Mouse (Mus musculus): ENCODE measurements at regions not wholly inside any gene's neighbourhood (a gene's known extent, or its start where the extent isn't known, plus 50 kb on each side); places are given as distances from the start of the nearest gene placed in this dataset.
"Not testable (repeated sequence)": the region's sequence is repeated elsewhere in the genome, so short reads cannot be mapped to it uniquely, and the experiment has no call there.

DNA sequence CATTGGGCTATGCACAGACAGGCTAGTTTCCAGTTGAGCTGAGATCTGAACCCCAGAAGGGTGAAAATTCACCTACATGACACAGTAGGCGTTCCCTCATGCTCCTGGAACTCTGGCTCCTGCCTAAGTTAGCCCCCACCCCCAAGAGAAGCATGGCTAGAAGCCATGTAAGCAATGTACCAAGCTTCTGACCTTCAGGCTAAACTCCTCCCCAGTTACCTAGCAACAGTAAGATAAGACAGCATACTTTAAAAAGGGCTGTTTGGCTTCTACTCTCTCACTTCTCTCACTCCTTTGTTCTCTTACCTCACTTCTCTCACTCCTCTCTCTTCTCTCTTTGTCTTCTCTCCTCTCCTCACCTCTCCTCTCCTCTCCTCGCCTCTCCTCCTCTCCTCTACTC is 629.7 kb upstream of the Prmt6 start:
- not testable (repeated sequence) for DNase-seq (ENCODE audit: extremely low spot score)

DNA sequence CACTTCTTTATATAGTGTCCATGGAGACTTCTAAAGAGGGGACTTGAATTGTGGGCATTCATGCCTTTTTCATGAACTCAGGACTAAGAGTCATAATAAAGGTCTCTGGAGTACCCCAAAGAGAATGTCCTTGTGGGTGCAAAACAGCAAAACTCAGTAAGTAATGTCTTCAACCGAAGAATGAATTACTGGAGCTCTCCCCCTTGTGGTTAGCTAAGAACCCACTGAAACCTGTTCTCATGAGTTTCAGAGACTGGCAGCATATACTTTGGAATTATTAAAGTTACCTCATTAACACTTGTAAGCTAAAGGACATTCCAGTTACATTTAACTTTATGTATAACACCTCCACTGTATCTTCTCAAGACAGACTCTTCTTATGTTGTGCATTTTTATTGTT is 615.2 kb upstream of the Prmt6 start:
- no peak for DNase-seq (ENCODE audit: extremely low spot score)

DNA sequence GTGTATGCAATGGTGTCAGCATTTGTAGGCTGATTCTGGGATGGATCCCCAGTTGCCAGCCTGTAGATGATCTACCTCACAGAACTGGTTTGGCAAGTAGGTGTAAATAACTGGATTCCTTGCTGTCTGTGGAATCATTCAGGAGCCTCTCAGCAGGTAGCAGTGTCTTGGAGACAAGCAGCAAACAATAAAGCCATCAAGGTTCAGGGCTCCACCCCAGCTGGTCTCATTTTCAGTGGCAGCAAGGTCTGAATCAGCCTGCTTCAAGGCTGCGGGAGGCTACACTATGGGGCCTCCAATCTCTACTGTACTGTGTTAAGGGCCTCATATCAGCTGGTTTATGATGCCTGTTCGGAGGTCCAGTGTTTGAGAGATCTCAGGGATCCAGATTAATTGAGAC is 596.4 kb upstream of the Prmt6 start:
- DNase-seq (ENCODE audit: extremely low spot score), result no peak

DNA sequence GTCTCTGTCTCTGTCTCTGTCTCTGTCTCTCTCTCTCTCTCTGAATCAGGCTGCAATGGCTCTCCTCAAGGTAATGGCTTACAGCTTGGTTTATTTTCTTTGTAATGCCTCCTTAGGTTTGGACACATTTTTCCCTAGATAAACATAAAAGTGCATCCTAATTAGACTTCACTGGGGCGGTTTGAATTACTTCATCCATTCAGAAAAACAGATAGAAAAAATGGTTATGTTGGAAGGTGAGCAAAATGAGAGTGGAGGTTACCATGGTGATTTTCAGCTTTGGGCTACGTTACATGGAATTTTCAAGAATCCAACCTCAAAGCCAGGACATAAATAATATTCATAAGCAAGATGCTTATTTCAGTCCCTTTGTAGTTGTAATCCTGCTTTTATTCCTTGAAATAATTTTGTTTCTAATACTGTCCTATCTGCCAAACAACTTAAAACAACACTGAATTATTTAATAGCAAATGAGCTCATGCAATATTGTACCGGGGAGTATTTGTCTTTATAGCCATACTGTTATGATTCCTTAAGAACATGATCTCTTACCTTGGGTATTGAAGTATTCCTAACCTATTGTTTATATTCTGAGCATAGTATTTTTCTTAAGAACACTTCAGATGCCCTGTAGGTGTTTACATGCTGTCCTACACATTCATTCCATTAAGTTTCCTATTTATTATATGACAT is 570.1 kb upstream of the Prmt6 start:
- DNase-seq (ENCODE audit: extremely low spot score), result no peak

DNA sequence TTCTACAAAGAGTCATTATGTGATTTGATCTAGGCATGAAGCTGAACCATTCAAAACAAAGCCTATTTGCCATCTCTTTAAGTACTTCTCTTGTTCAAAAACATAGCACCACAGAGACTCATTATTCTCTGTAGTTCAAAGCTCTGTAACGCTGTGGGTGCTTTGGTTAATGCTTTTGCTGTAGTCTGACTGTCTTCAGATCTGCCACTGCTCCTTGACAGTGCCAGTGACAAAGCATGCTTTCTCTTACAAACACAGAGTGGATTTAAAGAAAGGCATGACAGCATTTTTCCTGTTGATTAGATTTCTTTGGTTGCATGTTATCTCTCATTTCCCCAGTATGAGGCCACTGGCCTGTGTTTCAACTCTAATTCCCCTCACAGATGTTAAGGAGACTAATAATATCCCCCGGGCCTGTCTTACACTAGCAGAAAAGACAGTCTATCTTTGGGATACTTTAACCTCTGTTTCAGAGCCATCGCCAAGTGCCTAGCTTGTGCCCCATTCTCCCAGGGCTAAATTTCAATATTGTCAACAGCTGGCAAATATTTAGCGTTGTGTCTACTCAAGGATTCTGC is 538.3 kb upstream of the Prmt6 start:
- DNase-seq (ENCODE audit: extremely low spot score), result peak; percentile 3

DNA sequence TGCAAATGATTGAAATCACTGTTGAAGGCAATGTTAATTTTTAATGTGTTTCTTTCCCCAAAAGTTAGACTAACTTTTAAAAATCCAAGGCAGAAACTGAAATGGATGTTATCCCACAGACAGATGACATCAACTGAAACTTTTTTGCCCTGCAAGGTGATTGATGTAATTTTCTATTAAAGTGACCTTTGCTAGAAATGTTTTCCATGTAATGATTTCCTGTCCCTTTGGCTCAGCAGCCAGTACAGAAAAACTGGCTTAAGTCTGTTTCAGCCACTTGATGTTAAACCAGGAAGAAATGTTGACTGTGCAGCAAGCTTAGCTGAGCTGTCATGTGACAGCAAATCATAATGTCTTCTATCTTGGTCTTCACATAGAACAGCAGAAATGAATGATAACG is 504.5 kb upstream of the Prmt6 start:
- DNase-seq (ENCODE audit: extremely low spot score), result no peak

DNA sequence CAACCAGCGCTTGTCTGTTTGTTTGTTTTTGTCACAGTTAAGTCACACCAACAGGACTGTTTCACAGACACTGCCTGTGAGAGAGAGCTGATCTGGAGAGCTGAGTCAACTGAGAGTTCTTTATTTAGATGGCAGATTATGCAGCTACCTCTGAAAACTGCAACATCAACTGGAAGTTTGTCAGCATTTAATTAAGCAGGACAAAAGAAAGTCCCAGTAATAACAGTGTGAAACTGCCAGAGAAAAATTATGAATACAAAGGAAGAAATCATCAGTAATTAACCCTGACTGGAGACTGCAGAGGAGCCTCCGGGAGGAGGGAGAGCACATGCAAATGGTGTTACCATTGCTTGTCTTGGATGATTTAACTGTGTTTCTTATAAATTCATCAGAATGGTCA is 495.5 kb upstream of the Prmt6 start:
- no peak for DNase-seq (ENCODE audit: extremely low spot score)

DNA sequence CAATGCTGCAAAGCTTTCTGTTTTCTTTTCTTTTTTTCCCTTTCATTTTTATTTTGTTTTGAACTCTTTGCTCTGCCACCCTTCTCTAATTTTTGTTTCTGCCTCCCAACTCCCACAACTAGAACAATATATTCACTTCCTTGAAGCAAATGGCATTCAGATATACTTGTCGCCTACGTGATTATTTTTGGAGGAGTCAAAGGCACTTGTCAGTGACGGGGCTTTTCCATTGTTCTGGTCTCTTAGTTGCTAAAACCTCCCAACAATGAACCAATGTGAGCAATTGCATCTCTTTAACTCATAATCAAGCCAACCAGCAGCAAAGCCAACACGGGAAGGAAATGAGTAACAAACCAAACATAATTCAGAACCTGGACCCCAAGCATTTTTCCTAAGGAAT is 449.3 kb upstream of the Prmt6 start:
- DNase-seq (ENCODE audit: extremely low spot score), result no peak

DNA sequence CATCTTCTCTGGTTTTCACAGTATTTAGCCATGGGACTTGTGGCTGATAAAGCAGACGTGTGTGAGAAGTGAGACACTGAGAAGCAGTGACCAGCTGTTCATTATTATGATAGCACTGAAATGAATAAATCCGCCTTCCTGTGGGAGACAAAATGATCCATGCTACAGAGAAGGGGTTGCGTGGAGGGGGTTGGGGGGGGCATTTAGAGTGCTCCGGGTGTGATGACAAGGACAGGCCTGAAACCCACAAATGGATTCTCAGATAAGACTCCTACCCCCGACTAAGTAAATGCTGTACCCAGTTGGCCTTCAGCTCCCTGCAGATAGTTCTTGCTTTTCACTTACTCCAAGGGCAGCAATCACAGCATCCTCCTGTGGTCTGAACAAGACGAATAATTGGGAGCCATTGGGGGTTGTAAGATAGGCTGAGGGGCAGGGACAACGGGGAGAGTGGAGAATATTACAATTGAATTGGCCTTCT is 416.8 kb upstream of the Prmt6 start:
- DNase-seq (ENCODE audit: extremely low spot score), result no peak

DNA sequence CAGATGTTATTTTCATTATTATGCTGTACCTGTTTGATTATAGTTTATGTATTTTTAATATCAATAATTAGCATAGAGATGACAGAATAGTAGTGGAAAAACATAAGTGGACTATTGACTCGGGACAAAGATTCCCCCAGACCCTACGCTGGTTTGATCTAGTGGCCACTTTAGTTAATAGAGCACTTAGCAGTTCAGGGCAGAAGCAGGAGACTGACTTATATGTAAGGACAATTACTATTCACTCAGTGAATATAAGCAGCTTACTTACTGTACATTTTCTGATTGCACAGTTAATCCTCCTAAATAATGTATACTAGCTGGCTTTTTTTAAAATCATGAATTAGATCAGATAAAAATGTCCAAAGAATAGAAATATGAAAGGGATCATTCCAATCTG is 416.2 kb upstream of the Prmt6 start:
- DNase-seq (ENCODE audit: extremely low spot score), result no peak

DNA sequence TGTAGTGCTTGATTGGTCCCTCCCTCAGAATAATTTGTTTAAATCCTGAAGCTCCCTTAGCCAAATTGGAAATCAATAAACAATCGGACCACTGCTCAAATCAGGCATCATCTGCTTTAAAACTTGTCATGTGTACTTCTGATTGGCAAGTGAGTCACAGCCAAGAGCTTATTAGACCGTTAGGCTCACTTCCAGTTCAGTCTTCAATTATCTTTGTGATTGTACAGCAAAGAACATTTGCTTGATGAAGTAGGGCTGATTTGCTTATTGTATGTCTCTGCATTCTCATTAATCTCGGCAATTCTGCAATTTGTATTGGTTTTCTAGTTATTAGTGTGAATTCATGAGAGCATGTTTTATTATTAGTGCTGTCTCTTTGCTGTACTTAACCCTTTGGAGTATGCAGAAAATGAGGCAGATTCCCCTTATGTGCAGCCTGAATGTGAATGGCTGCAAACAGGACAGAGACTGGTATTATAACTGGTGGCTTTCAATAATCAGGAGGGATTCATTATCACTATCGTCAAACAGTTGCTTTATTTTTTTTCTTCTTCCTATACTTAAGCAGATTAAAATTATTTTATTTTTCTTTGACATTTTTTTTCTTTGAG is 406.8 kb upstream of the Prmt6 start:
- DNase-seq (ENCODE audit: extremely low spot score), result no peak

DNA sequence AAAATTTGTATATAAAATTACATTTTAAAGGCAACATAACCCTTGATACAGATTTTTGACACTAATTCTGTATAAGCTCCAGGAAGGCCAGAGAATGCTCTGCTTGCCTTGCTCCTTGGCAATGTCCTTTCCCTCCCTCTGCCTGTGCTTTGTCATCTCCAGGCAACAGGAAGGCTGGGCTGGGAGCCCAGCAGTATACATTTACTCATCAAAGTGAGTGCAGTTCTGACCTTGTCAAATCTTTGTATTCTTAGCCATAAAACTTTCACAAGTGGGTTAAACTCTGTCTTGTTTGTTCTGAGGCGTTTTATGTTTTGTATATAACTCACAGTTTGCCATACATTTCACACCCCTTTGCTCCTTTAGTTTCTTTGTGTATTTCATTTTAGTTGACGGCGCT is 375.5 kb upstream of the Prmt6 start:
- no peak for DNase-seq (ENCODE audit: extremely low spot score)

DNA sequence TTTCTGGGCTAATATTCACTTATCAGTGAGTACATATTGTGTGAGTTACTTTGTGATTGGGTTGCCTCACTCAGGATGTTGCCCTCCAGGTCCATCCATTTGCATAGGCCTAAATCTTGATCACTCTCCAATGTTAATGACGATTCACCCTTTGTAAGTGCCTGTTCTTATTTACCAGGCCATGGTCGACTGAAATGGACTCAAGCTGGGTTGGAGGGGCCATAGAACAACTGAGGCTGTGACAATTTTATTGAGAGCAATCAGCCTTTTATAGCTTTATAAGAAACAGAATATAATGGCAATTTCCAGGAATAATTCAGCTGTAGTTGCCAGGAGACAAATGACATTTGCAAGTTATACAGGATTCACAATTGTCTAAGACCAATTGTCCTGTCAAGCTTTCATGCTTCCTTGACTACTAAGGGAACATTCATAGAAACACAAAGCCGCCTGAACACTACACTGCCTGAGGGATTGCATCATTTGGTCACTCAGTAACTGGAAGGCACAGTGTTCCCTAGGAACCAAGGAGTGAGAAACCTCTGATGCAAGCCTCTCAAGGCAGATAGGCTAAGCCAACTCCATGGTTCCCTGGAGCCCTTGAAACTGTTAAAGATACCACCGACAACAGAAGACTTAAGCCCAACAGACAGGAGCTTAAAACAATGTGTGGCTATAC is 348.5 kb upstream of the Prmt6 start:
- DNase-seq (ENCODE audit: extremely low spot score), result no peak

DNA sequence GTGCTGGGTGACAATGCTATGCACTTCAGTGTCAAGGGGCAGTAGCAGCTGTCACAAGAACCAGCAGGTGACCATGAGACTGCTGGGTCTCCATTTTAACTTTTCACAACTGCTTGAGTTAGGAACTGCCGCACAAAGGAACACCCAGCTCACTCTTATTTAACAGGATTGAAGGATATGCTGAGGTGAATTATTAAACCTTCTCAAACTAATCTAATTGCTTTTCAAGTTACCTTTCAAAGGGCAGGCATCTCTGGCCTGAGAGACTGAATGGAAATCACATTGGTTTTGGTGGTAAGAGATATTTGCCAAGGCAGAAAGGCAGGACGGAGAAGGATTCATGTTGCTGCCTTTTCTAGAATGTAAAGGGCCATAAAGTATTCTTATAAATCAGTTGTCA is 332.0 kb upstream of the Prmt6 start:
- no peak for DNase-seq (ENCODE audit: extremely low spot score)

DNA sequence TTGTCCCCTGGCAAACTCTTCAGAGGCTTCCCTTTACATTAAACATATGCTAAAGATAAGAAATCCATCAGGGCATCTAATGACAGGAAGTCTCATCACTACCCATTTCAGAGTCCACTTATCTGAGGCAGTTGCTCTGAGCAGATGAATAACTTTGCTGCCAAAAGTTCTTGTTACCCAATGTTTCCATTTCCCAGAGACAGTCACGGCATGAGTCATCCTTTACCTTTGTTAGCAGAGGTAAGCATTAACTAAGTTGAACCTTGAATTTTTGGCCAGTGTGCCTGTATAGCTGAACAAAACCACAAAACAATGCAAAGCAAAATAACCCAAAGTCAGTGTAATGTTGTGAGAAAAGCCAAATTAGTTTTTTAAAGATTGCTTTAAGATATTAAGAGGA is 328.5 kb upstream of the Prmt6 start:
- no peak for DNase-seq (ENCODE audit: extremely low spot score)

DNA sequence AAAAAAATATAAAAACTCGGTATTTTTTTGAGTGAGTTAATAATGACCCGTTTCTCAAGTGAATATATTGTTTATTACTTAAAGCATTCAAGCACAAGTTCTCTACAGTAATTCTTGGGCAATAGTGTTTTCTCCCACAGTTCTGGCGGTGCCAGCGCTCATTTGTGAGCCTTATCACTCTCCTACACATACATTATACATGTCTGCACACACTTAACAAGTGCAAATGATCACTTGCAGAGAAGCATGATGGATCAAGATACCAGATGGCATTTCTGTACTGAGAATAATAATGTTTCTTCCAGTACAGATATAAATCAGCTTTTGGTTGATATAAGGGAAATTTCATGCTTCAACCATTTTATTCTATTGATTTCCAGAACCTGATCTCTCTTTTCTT is 316.4 kb upstream of the Prmt6 start:
- no peak for DNase-seq (ENCODE audit: extremely low spot score)

DNA sequence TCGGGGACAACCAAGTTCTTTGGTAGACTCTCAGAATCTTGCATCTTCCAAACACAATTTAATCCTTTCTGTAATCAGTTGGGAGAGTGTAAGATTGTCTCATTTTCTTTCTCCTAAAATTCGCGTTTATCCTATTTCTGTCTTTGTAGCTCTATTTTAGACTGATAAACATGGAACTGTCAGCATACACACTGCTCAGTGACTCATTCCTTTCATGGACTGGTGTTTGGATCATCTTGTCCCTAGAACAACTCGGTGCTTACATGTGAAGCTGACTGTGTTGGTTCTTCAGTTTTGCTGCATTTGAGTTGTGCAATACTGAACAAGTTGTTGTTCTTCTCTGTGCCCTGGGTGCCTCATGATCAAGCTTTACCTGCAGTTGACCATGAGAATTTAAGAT is 296.5 kb upstream of the Prmt6 start:
- DNase-seq (ENCODE audit: extremely low spot score), result no peak

DNA sequence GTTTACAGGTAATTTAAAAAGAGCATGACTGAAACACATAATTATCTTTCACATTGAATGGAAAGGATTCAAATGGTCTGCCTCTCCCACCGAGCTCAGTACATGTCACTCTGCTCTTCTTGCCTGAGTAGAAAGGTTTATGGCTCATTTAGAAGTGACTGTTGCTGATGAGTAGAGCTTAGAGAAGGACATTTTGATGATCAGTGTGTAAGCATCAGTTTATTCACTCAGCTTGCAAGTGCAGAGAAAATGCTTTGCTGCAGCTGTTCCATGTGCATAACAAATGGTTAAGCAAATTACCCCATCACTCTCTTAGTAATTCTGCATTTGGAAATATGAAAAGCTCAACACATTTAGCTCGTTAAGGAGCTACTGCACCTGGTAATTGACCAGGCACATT is 287.5 kb upstream of the Prmt6 start:
- DNase-seq (ENCODE audit: extremely low spot score), result no peak

All from embryo, embryonic 9.5 days (tissue).